Mouse (Mus musculus) heart, postnatal 36 days (tissue): ENCODE results near the gene Cyp4f17. TPM values are rescaled to one million over a fixed set of nuclear protein-coding genes. Genes with fewer than 3 reads are reported as not detected.

Experiments
- total RNA-seq, 2 experiments: library from RNA; stranded (reverse); gene quantifications; 2 replicates each; pipeline ENCODE4 v1.2.3; 2021

The Cyp4f17 gene
- total RNA-seq, 2 experiments from 2014 or later, result 5.7 to 7.1 TPM

Other genes starting within 250 kb of the Cyp4f17 start
- 10 to 100 TPM; 52.3 to 55.0 TPM for gene Brd4, start 221.3 kb upstream of the Cyp4f17 start, total RNA-seq
- gene Akap8, start 184.8 kb upstream of the Cyp4f17 start, total RNA-seq, result 10 to 100 TPM; 37.3 to 50.4 TPM
- gene Akap8l, start 155.4 kb upstream of the Cyp4f17 start, total RNA-seq, result 10 to 100 TPM; 44.5 to 55.7 TPM
- 10 to 100 TPM; 18.9 to 19.1 TPM for gene Wiz, start 116.6 kb upstream of the Cyp4f17 start, total RNA-seq
- under 1 TPM; 0.60 to 0.97 TPM for gene Rasal3, start 102.5 kb upstream of the Cyp4f17 start, total RNA-seq
- not detected for gene Pglyrp2, start 81.9 kb upstream of the Cyp4f17 start, total RNA-seq
- not detected for gene Cyp4f39, start 53.3 kb upstream of the Cyp4f17 start, total RNA-seq
- 1 to 10 TPM; 6.6 to 9.9 TPM for gene Cyp4f16, start 30.5 kb downstream of the Cyp4f17 start, total RNA-seq
- gene Cyp4f37, start 115.3 kb downstream of the Cyp4f17 start, total RNA-seq, result not detected
- gene Cyp4f40, start 152.8 kb downstream of the Cyp4f17 start, total RNA-seq, result not detected
- gene Cyp4f15, start 179.6 kb downstream of the Cyp4f17 start, total RNA-seq, result not detected